Mouse (Mus musculus): ENCODE measurements at regions not wholly inside any gene's neighbourhood (a gene's known extent, or its start where the extent isn't known, plus 50 kb on each side); places are given as distances from the start of the nearest gene placed in this dataset.
"Not testable (repeated sequence)": the region's sequence is repeated elsewhere in the genome, so short reads cannot be mapped to it uniquely, and the experiment has no call there.

GRCm38 (mm10) chr10:7309927-7310326 is 97.9 kb upstream of the Cnksr3 start:
- Histone ChIP-seq H3K4me1 (ENCODE audit: control insufficient read depth, insufficient read depth, low read length) (no peaks in the 10 kb centered on the region), H3K9me3 (ENCODE audit: control insufficient read depth, low read length) (no peaks in the 10 kb centered on the region), H3K9ac (ENCODE audit: low read depth, low read length) (no peak overlapping the region), H3K27me3 (replicated peaks; ENCODE audit: control insufficient read depth, insufficient read depth, low read length) (no peaks in the 10 kb centered on the region), H3K4me2 (ENCODE audit: low read depth, low read length) (no peak overlapping the region), H3K4me3 (ENCODE audit: low read length) (no peak overlapping the region), H3K36me3 (ENCODE audit: control insufficient read depth, insufficient read depth, low read length) (no peaks in the 10 kb centered on the region), H3K27ac (ENCODE audit: low read length) (no peak overlapping the region)
- 87% methylated on average over 3 of the region's 3 CpGs for WGBS
- ATAC-seq = no peak

- H3K36me3 ChIP-seq (ENCODE audit: control insufficient read depth, insufficient read depth, low read length); H3K4me3 ChIP-seq (ENCODE audit: low read length); H3K4me2 ChIP-seq (ENCODE audit: low read depth, low read length); H3K9me3 ChIP-seq (ENCODE audit: control insufficient read depth, low read length); H3K9ac ChIP-seq (ENCODE audit: low read depth, low read length); H3K27me3 ChIP-seq (replicated peaks; ENCODE audit: control insufficient read depth, insufficient read depth, low read length); ATAC-seq; H3K27ac ChIP-seq (ENCODE audit: low read length); H3K4me1 ChIP-seq (ENCODE audit: control insufficient read depth, insufficient read depth, low read length): not testable (repeated sequence)
- WGBS = 51% methylated on average over 3 of the region's 3 CpGs
Observed at GRCm38 (mm10) chr10:7305881-7306280, 93.8 kb upstream of the Cnksr3 start.

- Histone ChIP-seq H3K4me1 (ENCODE audit: control insufficient read depth, insufficient read depth, low read length) (no peaks in the 10 kb centered on the region), H3K9ac (ENCODE audit: low read depth, low read length) (no peak overlapping the region), H3K4me2 (ENCODE audit: low read depth, low read length) (no peak overlapping the region), H3K9me3 (ENCODE audit: control insufficient read depth, low read length) (no peaks in the 10 kb centered on the region), H3K27ac (ENCODE audit: low read length) (no peak overlapping the region), H3K36me3 (ENCODE audit: control insufficient read depth, insufficient read depth, low read length) (no peaks in the 10 kb centered on the region), H3K4me3 (ENCODE audit: low read length) (no peak overlapping the region), H3K27me3 (replicated peaks; ENCODE audit: control insufficient read depth, insufficient read depth, low read length) (no peaks in the 10 kb centered on the region)
- WGBS = 88% methylated on average over 7 of the region's 7 CpGs
- ATAC-seq = no peak
Observed at GRCm38 (mm10) chr10:7298377-7298776, 86.3 kb upstream of the Cnksr3 start.

GRCm38 (mm10) chr10:7295921-7296320 is 83.9 kb upstream of the Cnksr3 start:
- H3K36me3 ChIP-seq (ENCODE audit: control insufficient read depth, insufficient read depth, low read length) = no peaks in the 10 kb centered on the region
- no peak overlapping the region for H3K9ac ChIP-seq (ENCODE audit: low read depth, low read length)
- H3K27ac ChIP-seq (ENCODE audit: low read length) = no peak overlapping the region
- no peak for ATAC-seq
- no peak overlapping the region for H3K4me3 ChIP-seq (ENCODE audit: low read length)
- WGBS = 92% methylated on average over 5 of the region's 5 CpGs
- no peaks in the 10 kb centered on the region for H3K4me1 ChIP-seq (ENCODE audit: control insufficient read depth, insufficient read depth, low read length)
- H3K27me3 ChIP-seq (replicated peaks; ENCODE audit: control insufficient read depth, insufficient read depth, low read length) = no peaks in the 10 kb centered on the region
- H3K4me2 ChIP-seq (ENCODE audit: low read depth, low read length) = no peak overlapping the region
- H3K9me3 ChIP-seq (ENCODE audit: control insufficient read depth, low read length) = no peaks in the 10 kb centered on the region

- ATAC-seq = no peak
Observed at GRCm38 (mm10) chr10:7293203-7293602, 81.2 kb upstream of the Cnksr3 start.

GRCm38 (mm10) chr10:7289773-7290411 is 77.9 kb upstream of the Cnksr3 start:
- H3K4me3 ChIP-seq (ENCODE audit: low read length) = no peak overlapping the region
- H3K27ac ChIP-seq (ENCODE audit: low read length) = peak overlapping the region; percentile 52
- no peaks in the 10 kb centered on the region for H3K4me1 ChIP-seq (ENCODE audit: control insufficient read depth, insufficient read depth, low read length)
- H3K36me3 ChIP-seq (ENCODE audit: control insufficient read depth, insufficient read depth, low read length) = no peaks in the 10 kb centered on the region
- 57% methylated on average over 10 of the region's 10 CpGs for WGBS
- no peak overlapping the region for H3K4me2 ChIP-seq (ENCODE audit: low read depth, low read length)
- no peak overlapping the region for H3K9ac ChIP-seq (ENCODE audit: low read depth, low read length)
- no peaks in the 10 kb centered on the region for H3K27me3 ChIP-seq (replicated peaks; ENCODE audit: control insufficient read depth, insufficient read depth, low read length)
- no peaks in the 10 kb centered on the region for H3K9me3 ChIP-seq (ENCODE audit: control insufficient read depth, low read length)
- peak; percentile 85 for ATAC-seq

More at GRCm38 (mm10) chr10:7293203-7293602, 81.2 kb upstream of the Cnksr3 start:
- Histone ChIP-seq H3K4me3 (ENCODE audit: low read length) (no peak overlapping the region), H3K9ac (ENCODE audit: low read depth, low read length) (no peak overlapping the region), H3K27ac (ENCODE audit: low read length) (no peak overlapping the region), H3K27me3 (replicated peaks; ENCODE audit: control insufficient read depth, insufficient read depth, low read length) (no peaks in the 10 kb centered on the region), H3K9me3 (ENCODE audit: control insufficient read depth, low read length) (no peaks in the 10 kb centered on the region), H3K4me2 (ENCODE audit: low read depth, low read length) (no peak overlapping the region), H3K4me1 (ENCODE audit: control insufficient read depth, insufficient read depth, low read length) (no peaks in the 10 kb centered on the region), H3K36me3 (ENCODE audit: control insufficient read depth, insufficient read depth, low read length) (no peaks in the 10 kb centered on the region)
- 70% methylated on average over 5 of the region's 5 CpGs for WGBS

- no peaks in the 10 kb centered on the region for H3K36me3 ChIP-seq (ENCODE audit: control insufficient read depth, insufficient read depth, low read length)
- H3K4me1 ChIP-seq (ENCODE audit: control insufficient read depth, insufficient read depth, low read length) = no peaks in the 10 kb centered on the region
- no peak for ATAC-seq
- no peaks in the 10 kb centered on the region for H3K9me3 ChIP-seq (ENCODE audit: control insufficient read depth, low read length)
- no peak overlapping the region for H3K4me3 ChIP-seq (ENCODE audit: low read length)
- 69% methylated on average over 7 of the region's 7 CpGs for WGBS
- H3K27me3 ChIP-seq (replicated peaks; ENCODE audit: control insufficient read depth, insufficient read depth, low read length) = no peaks in the 10 kb centered on the region
- no peak overlapping the region for H3K4me2 ChIP-seq (ENCODE audit: low read depth, low read length)
- no peak overlapping the region for H3K9ac ChIP-seq (ENCODE audit: low read depth, low read length)
- no peak overlapping the region for H3K27ac ChIP-seq (ENCODE audit: low read length)
Observed at GRCm38 (mm10) chr10:7285112-7285905, 73.3 kb upstream of the Cnksr3 start.

- H3K4me3 ChIP-seq (ENCODE audit: low read length) = no peak overlapping the region
- no peaks in the 10 kb centered on the region for H3K36me3 ChIP-seq (ENCODE audit: control insufficient read depth, insufficient read depth, low read length)
- 93% methylated on average over 2 of the region's 2 CpGs for WGBS
- no peak for ATAC-seq
- H3K9ac ChIP-seq (ENCODE audit: low read depth, low read length) = no peak overlapping the region
- H3K4me2 ChIP-seq (ENCODE audit: low read depth, low read length) = no peak overlapping the region
- H3K4me1 ChIP-seq (ENCODE audit: control insufficient read depth, insufficient read depth, low read length) = no peaks in the 10 kb centered on the region
- no peaks in the 10 kb centered on the region for H3K27me3 ChIP-seq (replicated peaks; ENCODE audit: control insufficient read depth, insufficient read depth, low read length)
- no peak overlapping the region for H3K27ac ChIP-seq (ENCODE audit: low read length)
- no peaks in the 10 kb centered on the region for H3K9me3 ChIP-seq (ENCODE audit: control insufficient read depth, low read length)
Observed at GRCm38 (mm10) chr10:7280429-7280828, 68.4 kb upstream of the Cnksr3 start.

GRCm38 (mm10) chr10:7278820-7279219 is 66.8 kb upstream of the Cnksr3 start:
- peak overlapping the region; percentile 65 for H3K27ac ChIP-seq (ENCODE audit: low read length)
- H3K4me1 ChIP-seq (ENCODE audit: control insufficient read depth, insufficient read depth, low read length) = no peaks in the 10 kb centered on the region
- ATAC-seq = no peak
- H3K27me3 ChIP-seq (replicated peaks; ENCODE audit: control insufficient read depth, insufficient read depth, low read length) = no peaks in the 10 kb centered on the region
- no peak overlapping the region for H3K4me3 ChIP-seq (ENCODE audit: low read length)
- no peaks in the 10 kb centered on the region for H3K36me3 ChIP-seq (ENCODE audit: control insufficient read depth, insufficient read depth, low read length)
- H3K9ac ChIP-seq (ENCODE audit: low read depth, low read length) = no peak overlapping the region
- H3K4me2 ChIP-seq (ENCODE audit: low read depth, low read length) = no peak overlapping the region
- WGBS = 44% methylated on average over 5 of the region's 5 CpGs
- no peaks in the 10 kb centered on the region for H3K9me3 ChIP-seq (ENCODE audit: control insufficient read depth, low read length)
